Mouse (Mus musculus) bone marrow, adult 2 months (tissue): ENCODE measurements around the gene Sh3rf3.

ENCODE experiments used
- CTCF ChIP-seq: fragments of 200-500 bp; IDR thresholded peaks from 2 replicates; pipeline ENCODE4 v1.5.1; 2011; ENCODE audit warnings: low read length, control low read depth; ENCODE audit not compliant: control insufficient read depth, insufficient read depth
- POLR2A ChIP-seq: fragments of 200-500 bp; IDR thresholded peaks from 2 replicates; pipeline ENCODE4 v1.6.1; 2011; ENCODE audit warnings: low read depth, mild to moderate bottlenecking, control low read depth, low read length, borderline replicate concordance; ENCODE audit not compliant: control insufficient read depth

- TF ChIP-seq CTCF (no peak), POLR2A (no peak)
These were observed 56.7 kb downstream of the Sh3rf3 start for GRCm38 (mm10) chr10:58869836-58870235.
